Mouse (Mus musculus) spleen, adult 12 weeks (tissue): ENCODE measurements around the gene Olfr71.

Source experiments
- DNase-seq: peaks from one replicate; pipeline ENCODE4 v3.0.0; 2022; ENCODE audit warnings: low spot score

Olfr71 gene

DNA sequence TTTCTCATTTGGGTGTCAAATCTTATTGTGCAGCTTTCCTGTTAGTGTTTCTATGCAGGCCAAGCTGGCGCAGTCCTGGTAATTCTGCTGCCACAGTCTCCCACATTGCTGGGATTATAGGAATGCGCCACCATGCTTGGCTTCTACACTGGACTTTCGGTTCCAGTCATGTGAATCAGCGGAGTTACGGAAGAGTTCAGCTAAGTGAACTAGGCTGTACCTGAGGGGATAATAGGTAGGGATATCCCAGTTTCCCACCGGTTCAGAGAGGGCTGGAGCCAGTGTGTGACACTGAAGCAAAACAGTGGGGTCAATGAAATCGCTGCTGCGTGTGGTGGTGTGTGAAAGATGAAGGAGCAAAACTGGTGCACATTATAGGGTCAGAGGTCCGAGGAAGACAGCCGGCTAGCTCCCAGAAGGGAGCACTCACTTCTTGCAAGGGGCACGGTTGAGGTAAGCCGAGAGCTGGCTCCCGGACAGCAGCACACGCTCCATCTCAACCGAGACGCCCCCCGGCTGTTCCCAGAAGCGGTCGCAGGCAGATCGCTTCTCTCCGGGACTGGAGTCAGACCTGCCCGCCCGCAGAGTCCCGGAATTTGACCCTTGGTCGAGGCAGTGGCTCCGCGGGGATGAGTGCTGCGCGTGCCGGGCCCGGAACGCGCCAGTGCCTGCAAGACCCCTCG is 54.3 kb downstream of the Olfr71 start:
- DNase-seq = no peak
